Mouse (Mus musculus): ENCODE measurements around the gene Slc35g3.

- TF ChIP-seq CTCF (IDR thresholded peaks at IDR 0.05; ENCODE audit: extremely low read depth, insufficient read length, insufficient replicate concordance, low read depth, low read length) (no peak), POLR2A (IDR thresholded peaks at IDR 0.05; ENCODE audit: low read depth, low read length) (no peak)
Measured at GRCm38 (mm10) chr11:69718661-69719060, 43.1 kb downstream of the Slc35g3 start.
